Mouse (Mus musculus) embryonic facial prominence, embryonic 13.5 days (tissue): Measurements from ENCODE around the gene Rps6. TPM values are rescaled to one million over a fixed set of nuclear protein-coding genes. Genes with fewer than 3 reads are reported as not detected.
A peak's percentile ranks its signal among the peaks of the same experiment; 100 is the strongest.

Experiments used
- ATAC-seq: fragments of 200-750 bp; cut with Nextera tagmentation; 2 replicates; pipeline ENCODE4 v1.8.0; 2017; ENCODE audit warnings: low read depth; ENCODE audit not compliant: insufficient number of reproducible peaks, insufficient read depth, low FRiP score, low TSS enrichment
- H3K27ac ChIP-seq: fragments of 300-500 bp; sonication (generic); 2 replicates; pipeline ENCODE4 v1.5.1; 2015; ENCODE audit warnings: moderate library complexity, mild to moderate bottlenecking, inconsistent platforms
- H3K27me3 ChIP-seq: fragments of 300-500 bp; sonication (generic); 2 replicates; pipeline ENCODE4 v1.6.1; 2015; ENCODE audit warnings: mild to moderate bottlenecking, inconsistent platforms
- H3K36me3 ChIP-seq: fragments of 300-500 bp; sonication (generic); 2 replicates; pipeline ENCODE4 v1.6.1; 2015; ENCODE audit warnings: mild to moderate bottlenecking, inconsistent platforms
- H3K4me1 ChIP-seq: fragments of 300-500 bp; sonication (generic); 2 replicates; pipeline ENCODE4 v1.6.1; 2015; ENCODE audit warnings: inconsistent platforms
- H3K4me2 ChIP-seq: fragments of 300-500 bp; sonication (generic); 2 replicates; pipeline ENCODE4 v1.6.1; 2015; ENCODE audit warnings: moderate library complexity, mild to moderate bottlenecking, inconsistent platforms
- H3K4me3 ChIP-seq: fragments of 300-500 bp; sonication (generic); 2 replicates; pipeline ENCODE4 v1.5.1; 2015; ENCODE audit warnings: mild to moderate bottlenecking, inconsistent platforms
- H3K9ac ChIP-seq: fragments of 300-500 bp; sonication (generic); 2 replicates; pipeline ENCODE4 v1.6.1; 2015; ENCODE audit warnings: mild to moderate bottlenecking, inconsistent platforms
- H3K9me3 ChIP-seq: fragments of 300-500 bp; sonication (generic); 2 replicates; pipeline ENCODE4 v1.6.1; 2016; ENCODE audit warnings: inconsistent platforms
- WGBS: fragments of 180-500 bp; shearing (Covaris S2); methylation state at CpG from one replicate; pipeline ENCODE4 v1.1.7; 2015; ENCODE audit warnings: mixed read lengths; 5-methylcytosine and 5-hydroxymethylcytosine counted together
- polyA plus RNA-seq: library from polyadenylated mRNA; unstranded; fragments of >200 nt; fragmentation: Nextera tagmentation; extraction: Ambion mirVana; gene quantifications from 2 replicates; pipeline ENCODE4 v1.2.1, GENCODE M21; 2015

Gene Rps6
- polyA plus RNA-seq, 1 experiment from 2014 or later: 781 TPM

DNA sequence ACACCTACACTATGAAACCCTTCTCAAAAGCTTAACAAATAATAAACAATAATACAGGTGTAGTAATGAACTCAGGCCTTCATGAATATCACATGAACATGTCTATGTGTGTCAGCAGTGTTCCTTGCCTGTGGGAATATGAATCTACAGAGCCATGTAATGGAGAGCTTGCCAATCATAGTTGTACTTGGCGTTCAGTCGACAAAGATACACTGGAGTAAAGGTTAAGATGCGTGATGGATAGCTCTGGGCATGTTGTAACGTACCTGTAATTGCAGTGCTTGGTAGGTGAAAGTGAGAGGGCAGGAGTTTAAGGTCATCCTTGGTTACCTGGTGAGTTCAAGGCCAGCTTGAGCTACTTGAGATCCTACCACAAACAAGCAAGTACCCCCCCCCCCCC lies 24.0 kb upstream of the Rps6 start:
- H3K27me3 ChIP-seq: peaks cover 6% of the 10 kb centered on the region; the same call in 1 of the 2 replicates
- H3K4me2 ChIP-seq: no peak overlapping the region
- H3K4me1 ChIP-seq: peaks cover 8% of the 10 kb centered on the region
- ATAC-seq: no peak
- H3K36me3 ChIP-seq: no peaks in the 10 kb centered on the region
- no peak overlapping the region for H3K4me3 ChIP-seq
- no peak overlapping the region for H3K9ac ChIP-seq
- no peak overlapping the region for H3K27ac ChIP-seq
- WGBS: 84% methylated on average over 4 of the region's 4 CpGs
- H3K9me3 ChIP-seq: no peaks in the 10 kb centered on the region

DNA sequence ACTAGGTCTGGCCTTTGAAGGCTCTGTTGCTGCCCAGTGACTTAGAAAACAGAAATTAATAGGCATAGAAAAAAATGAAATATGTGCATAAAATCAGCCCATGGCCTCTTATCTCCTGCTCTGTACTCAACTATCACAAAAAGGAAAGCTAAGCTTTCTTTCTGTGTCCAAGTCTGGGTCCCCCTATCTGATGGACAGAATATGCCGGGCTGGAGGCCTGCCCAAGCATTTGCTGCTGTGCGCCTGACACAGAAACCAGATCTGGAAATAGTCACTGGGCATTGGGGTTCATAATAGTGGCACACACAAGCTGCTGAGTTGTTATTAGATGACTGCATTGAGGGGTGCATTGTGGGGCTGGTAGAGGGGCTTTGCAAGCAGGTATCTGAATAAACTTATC lies 22.3 kb upstream of the Rps6 start:
- Histone ChIP-seq H3K9me3 (no peaks in the 10 kb centered on the region), H3K27ac (no peak overlapping the region), H3K4me1 (peaks cover 11% of the 10 kb centered on the region; the same call in 1 of the 2 replicates), H3K9ac (no peak overlapping the region), H3K4me3 (no peak overlapping the region), H3K27me3 (peaks cover 14% of the 10 kb centered on the region), H3K4me2 (no peak overlapping the region), H3K36me3 (no peaks in the 10 kb centered on the region)
- ATAC-seq: no peak
- 93% methylated on average over 2 of the region's 2 CpGs for WGBS

DNA sequence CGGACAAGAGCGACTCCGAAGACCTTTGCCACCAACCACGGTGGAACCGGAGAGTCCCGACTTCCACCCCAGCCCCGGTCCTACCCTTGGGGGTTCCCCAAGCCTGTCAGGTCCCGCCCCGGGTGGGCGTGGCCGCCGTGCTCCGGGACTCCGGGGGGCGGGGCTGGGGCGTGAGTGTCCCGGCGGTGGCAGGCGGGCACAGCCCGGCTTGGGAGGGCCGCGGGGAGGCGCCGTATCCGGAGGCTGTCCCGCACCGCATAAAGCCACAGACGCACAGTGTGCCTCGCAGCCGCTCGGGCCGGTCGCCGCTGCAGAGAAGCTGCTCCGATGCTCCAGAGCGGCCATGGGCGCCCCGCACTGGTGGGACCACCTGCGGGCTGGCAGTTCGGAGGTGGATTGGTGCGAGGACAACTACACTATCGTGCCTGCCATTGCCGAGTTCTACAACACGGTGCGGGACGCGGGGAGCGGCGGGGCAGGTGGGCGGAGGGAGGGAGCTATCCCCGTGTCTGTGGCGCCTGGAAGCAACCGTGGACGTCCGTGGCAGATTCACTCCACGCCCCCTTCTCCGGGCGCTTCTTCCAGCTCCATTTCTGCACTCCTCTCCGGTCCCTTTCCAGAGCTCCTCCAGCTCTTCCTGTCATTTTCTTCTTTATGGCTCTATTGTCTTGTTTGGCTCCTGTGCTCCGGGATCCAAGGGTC lies 17.1 kb upstream of the Rps6 start, which contains the start of gene Acer2:
Gene Acer2, plus strand, starts transcription at position 251 of the 702 bp plus-strand sequence.
- H3K4me2 ChIP-seq: peak within 1 kb of the TSS; percentile 90
- H3K9me3 ChIP-seq: no peaks in the 10 kb centered on the region
- H3K27me3 ChIP-seq: peaks cover 27% of the 10 kb centered on the region
- WGBS: under 1% methylated on average over 57 of the region's 60 CpGs
- ATAC-seq: peak; percentile 90
- no peaks in the 10 kb centered on the region for H3K36me3 ChIP-seq
- H3K4me1 ChIP-seq: peaks cover 18% of the 10 kb centered on the region; the same call in 1 of the 2 replicates
- H3K4me3 ChIP-seq: peak within 1 kb of the TSS; percentile 68
- H3K27ac ChIP-seq: no peak within 1 kb of the TSS
- H3K9ac ChIP-seq: peak within 1 kb of the TSS; percentile 72

DNA sequence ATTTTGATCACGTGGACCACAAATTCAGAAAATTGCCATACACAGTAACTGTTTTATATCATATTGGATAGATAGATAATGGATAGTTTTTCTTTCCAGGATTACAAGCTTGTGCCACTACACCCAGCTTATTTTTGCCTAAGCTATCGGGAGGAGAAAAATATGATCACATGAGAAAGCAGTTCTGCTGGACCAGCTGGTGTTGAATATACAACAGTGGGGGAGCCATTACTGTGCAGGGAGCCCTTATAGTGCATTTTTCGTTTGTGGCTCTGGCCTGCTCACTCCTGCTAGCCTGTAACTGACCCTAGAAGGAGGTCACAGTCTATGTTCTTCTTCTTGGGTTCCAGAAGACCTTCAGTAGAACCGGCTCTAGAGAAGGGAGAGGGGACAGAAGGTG lies 15.9 kb upstream of the Rps6 start:
- Histone ChIP-seq H3K27me3 (peaks cover 27% of the 10 kb centered on the region), H3K4me3 (no peak overlapping the region), H3K27ac (no peak overlapping the region), H3K4me2 (no peak overlapping the region), H3K4me1 (peaks cover 18% of the 10 kb centered on the region; the same call in 1 of the 2 replicates), H3K36me3 (no peaks in the 10 kb centered on the region), H3K9ac (no peak overlapping the region), H3K9me3 (no peaks in the 10 kb centered on the region)
- WGBS: 50% methylated on average over 4 of the region's 4 CpGs
- ATAC-seq: no peak

DNA sequence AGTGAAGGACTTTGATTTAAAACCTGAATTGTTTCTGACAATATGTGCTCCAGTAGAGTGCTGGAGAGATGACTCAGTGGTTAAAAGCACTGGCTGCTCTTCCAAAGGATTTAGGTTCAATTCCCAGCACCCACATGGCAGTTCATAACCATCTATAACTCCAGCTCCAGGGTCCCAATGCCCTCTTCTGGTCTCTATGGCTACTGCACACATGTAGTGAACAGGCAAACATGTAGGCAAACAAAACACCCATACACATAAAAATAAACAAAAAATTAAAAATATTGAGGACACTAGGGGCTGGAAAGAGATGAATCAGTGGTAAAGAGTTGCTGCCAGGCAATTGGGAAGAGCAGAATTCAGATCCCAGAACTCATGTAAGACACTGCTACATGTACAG lies 14.8 kb upstream of the Rps6 start:
- no peak for ATAC-seq
- peaks cover 18% of the 10 kb centered on the region; the same call in 1 of the 2 replicates for H3K4me1 ChIP-seq
- H3K36me3 ChIP-seq: no peaks in the 10 kb centered on the region
- no peak overlapping the region for H3K9ac ChIP-seq
- H3K27ac ChIP-seq: no peak overlapping the region
- H3K4me2 ChIP-seq: no peak overlapping the region
- no peaks in the 10 kb centered on the region for H3K9me3 ChIP-seq
- no peak overlapping the region for H3K4me3 ChIP-seq
- peaks cover 27% of the 10 kb centered on the region for H3K27me3 ChIP-seq

DNA sequence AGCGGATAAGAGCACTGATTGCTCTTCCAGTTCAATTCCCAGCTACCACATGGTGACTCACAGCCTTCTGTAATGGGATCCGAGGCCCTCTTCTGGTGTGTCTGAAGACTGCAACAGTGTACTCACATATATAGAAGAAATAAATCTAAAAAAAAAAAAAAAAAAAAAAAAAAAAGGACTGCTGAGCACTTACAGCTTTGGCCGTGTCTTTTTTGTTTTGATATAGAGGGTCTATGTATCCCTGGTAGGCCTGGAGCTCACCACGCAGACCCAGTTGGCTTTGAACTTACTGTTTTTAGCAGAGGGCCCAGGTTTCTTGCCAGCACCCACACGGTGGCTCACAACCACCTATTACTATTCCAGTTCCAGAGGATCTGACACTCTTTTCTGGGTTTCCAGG lies 6.9 kb upstream of the Rps6 start:
- H3K9ac ChIP-seq: no peak overlapping the region
- ATAC-seq: no peak
- no peaks in the 10 kb centered on the region for H3K27me3 ChIP-seq
- H3K36me3 ChIP-seq: no peaks in the 10 kb centered on the region
- no peaks in the 10 kb centered on the region for H3K9me3 ChIP-seq
- H3K4me3 ChIP-seq: no peak overlapping the region
- no peak overlapping the region for H3K4me2 ChIP-seq
- no peak overlapping the region for H3K27ac ChIP-seq
- WGBS: 82% methylated on average over 5 of the region's 5 CpGs
- no peaks in the 10 kb centered on the region for H3K4me1 ChIP-seq

DNA sequence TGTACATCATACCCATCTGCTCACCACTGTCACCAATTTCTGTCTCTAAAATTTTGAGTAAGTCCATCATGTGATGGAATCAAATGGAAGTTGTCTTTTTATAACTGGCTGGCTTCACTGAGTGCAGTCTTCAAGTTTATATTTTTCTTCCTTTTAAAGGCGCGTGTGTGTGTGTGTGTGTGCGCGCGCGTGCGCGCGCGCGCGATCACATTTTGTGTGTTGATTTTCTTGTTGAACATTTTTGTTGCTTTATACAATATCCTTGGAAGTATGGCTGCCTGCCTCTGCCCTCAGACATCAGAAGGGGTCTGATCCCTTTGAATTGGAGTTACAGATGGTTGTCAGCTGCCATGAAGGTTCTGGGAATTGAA lies 843 bp upstream of the Rps6 start:
- H3K9me3 ChIP-seq: no peaks in the 10 kb centered on the region
- peak overlapping the region; percentile 96 for H3K4me3 ChIP-seq
- peaks cover 18% of the 10 kb centered on the region; the same call in 1 of the 2 replicates for H3K4me1 ChIP-seq
- H3K27me3 ChIP-seq: no peaks in the 10 kb centered on the region
- 55% methylated on average over 12 of the region's 12 CpGs for WGBS
- H3K4me2 ChIP-seq: peak overlapping the region; percentile 84
- 0 out of 2 replicates have a peak overlapping the region, but pooled peaks have one; percentile 96 for H3K27ac ChIP-seq
- peaks cover 23% of the 10 kb centered on the region for H3K36me3 ChIP-seq
- H3K9ac ChIP-seq: peak overlapping the region; percentile 100
- ATAC-seq: no peak

DNA sequence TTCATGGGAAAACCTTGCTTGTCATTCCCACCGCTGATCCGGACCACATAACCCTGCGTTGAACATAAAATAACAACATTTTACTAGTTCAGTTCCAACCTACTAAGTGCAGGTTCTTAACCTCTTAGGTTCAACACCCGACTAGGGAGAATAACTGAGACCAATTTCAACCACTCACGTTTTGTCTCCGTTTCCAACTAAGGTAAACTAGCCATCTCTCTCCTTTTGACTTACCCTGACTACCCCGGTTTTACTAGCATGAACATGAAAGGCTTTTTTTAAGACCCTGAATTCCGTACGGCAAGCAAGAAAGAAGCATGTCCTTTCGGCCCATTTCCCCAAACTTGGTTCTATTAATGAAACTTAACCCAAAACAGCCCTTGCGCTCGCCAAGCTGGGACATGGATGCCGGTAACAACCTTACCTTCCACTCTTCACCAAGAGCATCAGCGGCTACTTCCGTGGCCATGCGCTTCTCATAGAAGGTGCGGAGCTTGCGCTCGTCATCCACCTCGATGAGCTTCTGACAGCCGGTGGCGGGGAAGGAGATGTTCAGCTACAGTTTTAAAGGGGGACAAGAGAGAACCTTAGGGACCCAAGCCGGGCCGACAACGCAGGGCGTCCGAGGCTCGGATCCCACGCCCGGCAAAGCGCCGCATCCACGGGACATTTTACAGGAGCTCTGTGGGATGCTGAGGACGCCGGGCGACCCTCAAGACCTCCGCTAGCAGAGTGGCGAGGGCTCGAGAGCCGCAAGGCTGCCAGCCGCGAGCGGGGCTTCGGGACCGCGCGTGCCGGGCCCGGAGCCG lies 704 bp downstream of the Rps6 start:
- WGBS: 1% methylated on average over 50 of the region's 50 CpGs
- H3K9me3 ChIP-seq: no peaks in the 10 kb centered on the region
- H3K4me2 ChIP-seq: peak overlapping the region; percentile 84
- peak overlapping the region; percentile 96 for H3K4me3 ChIP-seq
- peaks cover 18% of the 10 kb centered on the region; the same call in 1 of the 2 replicates for H3K4me1 ChIP-seq
- peaks cover 33% of the 10 kb centered on the region for H3K36me3 ChIP-seq
- H3K9ac ChIP-seq: peak overlapping the region; percentile 100
- no peaks in the 10 kb centered on the region for H3K27me3 ChIP-seq
- H3K27ac ChIP-seq: peak overlapping the region; percentile 96
- ATAC-seq: no peak

DNA sequence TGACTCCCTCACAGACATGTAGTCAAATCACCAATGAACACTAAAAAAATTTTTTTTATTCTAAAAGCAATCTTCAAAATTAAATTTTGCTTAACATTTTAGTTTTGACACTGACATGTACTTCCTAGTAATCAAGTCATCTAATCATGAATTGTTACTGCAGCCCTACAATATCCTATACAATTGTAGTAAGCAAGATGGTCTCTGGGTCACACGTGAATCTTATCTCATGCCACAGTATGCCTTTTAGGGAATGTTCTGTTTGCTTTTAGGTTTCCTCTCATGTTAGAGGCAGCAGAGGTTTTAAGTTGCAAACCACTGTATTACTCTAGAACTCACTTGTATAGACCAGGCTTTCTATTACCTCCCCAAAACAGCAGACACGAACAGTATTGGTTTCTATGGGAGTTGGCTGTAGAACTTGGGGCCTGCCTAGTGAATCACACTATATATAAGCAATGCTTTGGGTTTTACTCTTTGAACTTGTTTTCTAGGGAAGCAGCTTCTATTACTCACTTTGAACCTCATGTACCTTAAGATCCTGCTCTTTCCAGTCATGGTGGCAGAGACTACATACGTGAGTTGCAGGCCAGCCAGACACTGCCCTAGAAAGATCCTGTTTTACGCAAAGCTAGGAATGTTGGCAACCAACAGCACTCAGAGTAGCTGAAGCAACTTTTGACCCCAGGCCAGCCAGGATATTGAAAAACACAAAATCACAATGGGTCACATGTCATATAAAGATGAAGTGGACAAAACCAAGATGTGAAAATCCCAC lies 4.2 kb downstream of the Rps6 start:
- peaks cover 13% of the 10 kb centered on the region; the same call in 1 of the 2 replicates for H3K4me1 ChIP-seq
- H3K4me2 ChIP-seq: no peak overlapping the region
- ATAC-seq: no peak
- H3K9me3 ChIP-seq: no peaks in the 10 kb centered on the region
- no peak overlapping the region for H3K27ac ChIP-seq
- H3K9ac ChIP-seq: no peak overlapping the region
- H3K36me3 ChIP-seq: peaks cover 44% of the 10 kb centered on the region
- 84% methylated on average over 4 of the region's 4 CpGs for whole genome bisulfite sequencing
- H3K4me3 ChIP-seq: no peak overlapping the region
- H3K27me3 ChIP-seq: no peaks in the 10 kb centered on the region

DNA sequence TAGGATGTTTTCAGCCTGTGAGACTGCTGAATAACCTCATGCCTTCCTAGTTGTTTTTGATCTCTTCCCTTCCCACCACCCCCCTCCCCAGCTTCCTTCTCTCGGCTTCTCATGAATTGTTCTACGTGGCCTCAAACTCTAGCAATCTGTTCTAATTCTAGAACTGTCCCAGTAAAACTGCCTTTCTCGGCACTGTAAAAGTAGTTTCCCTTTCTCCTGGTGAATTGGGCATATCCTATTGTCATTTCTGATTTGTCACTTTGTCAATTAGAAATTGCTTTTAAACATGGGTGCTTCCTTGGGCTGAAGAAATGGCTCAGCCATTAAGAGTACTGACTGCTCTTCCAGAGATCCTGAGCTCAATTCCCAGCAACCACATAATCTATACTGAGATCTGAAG lies 5.2 kb downstream of the Rps6 start:
- H3K9me3 ChIP-seq: no peaks in the 10 kb centered on the region
- H3K36me3 ChIP-seq: peaks cover 53% of the 10 kb centered on the region
- H3K27me3 ChIP-seq: no peaks in the 10 kb centered on the region
- peaks cover 9% of the 10 kb centered on the region; the same call in 1 of the 2 replicates for H3K4me1 ChIP-seq
- H3K4me3 ChIP-seq: no peak overlapping the region
- no peak overlapping the region for H3K4me2 ChIP-seq
- WGBS: 69% methylated on average over 3 of the region's 3 CpGs
- H3K9ac ChIP-seq: no peak overlapping the region
- no peak for ATAC-seq
- H3K27ac ChIP-seq: no peak overlapping the region

DNA sequence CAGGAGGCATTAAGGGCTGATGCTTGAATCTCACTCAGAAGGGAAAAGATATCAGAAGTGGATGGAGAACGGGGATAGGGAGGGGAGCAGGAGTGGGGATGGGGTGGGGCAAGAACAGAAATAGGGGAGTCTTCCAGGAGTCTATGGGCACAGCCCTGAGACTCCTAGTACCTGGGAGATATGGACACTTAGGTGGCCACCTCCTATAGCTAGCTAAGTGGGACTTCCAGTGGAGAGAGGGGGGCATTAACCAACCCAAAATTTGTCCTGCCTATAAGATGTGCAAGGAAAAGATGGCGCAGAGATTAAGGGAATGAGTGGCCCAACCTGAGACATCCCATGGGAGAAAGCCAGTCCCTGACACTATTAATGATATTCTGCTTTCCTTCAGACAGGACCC lies 5.9 kb downstream of the Rps6 start:
- Histone ChIP-seq H3K4me1 (peaks cover 9% of the 10 kb centered on the region; the same call in 1 of the 2 replicates), H3K9ac (no peak overlapping the region), H3K9me3 (no peaks in the 10 kb centered on the region), H3K4me3 (no peak overlapping the region), H3K4me2 (no peak overlapping the region), H3K36me3 (peaks cover 57% of the 10 kb centered on the region), H3K27me3 (no peaks in the 10 kb centered on the region), H3K27ac (no peak overlapping the region)
- no peak for ATAC-seq
- 78% methylated on average over 2 of the region's 2 CpGs for WGBS
